Mouse (Mus musculus) C2C12 (cell line): ENCODE measurements around the gene Clk2. TPM values are rescaled to one million over a fixed set of nuclear protein-coding genes. Genes with fewer than 3 reads are reported as not detected.

Experiments
- H3K27me3 ChIP-seq: one replicate; pipeline ENCODE4 v1.6.1; 2011; ENCODE audit not compliant: control insufficient read depth, insufficient read depth, insufficient read length
- H3K36me3 ChIP-seq: one replicate; pipeline ENCODE4 v1.6.1; 2011; ENCODE audit not compliant: control insufficient read depth, insufficient read depth
- H3K4me3 ChIP-seq: one replicate; pipeline ENCODE4 v1.5.1; 2011; ENCODE audit warnings: mild to moderate bottlenecking, control low read depth; ENCODE audit not compliant: poor library complexity, insufficient read depth, severe bottlenecking
- H3K79me2 ChIP-seq: one replicate; pipeline ENCODE4 v1.6.1; 2011; ENCODE audit not compliant: control insufficient read depth, insufficient read depth
- H3K79me3 ChIP-seq: one replicate; pipeline ENCODE4 v1.6.1; 2011; ENCODE audit warnings: low read depth, control low read depth
- H3ac ChIP-seq: one replicate; pipeline ENCODE3; 2011; ENCODE audit warnings: low read depth; ENCODE audit not compliant: control insufficient read depth, insufficient read length
- CEBPB ChIP-seq: IDR thresholded peaks from one replicate; pipeline ENCODE4 v1.6.1; 2011; ENCODE audit warnings: low read depth, mild to moderate bottlenecking, control low read depth, moderate library complexity
- CTCF ChIP-seq: IDR thresholded peaks from one replicate; pipeline ENCODE4 v1.5.1; 2011; ENCODE audit not compliant: control insufficient read depth, insufficient read depth, insufficient read length
- FOSL1 ChIP-seq: IDR thresholded peaks from one replicate; pipeline ENCODE4 v1.8.0; 2011; ENCODE audit warnings: mild to moderate bottlenecking, low read length; ENCODE audit not compliant: poor library complexity, insufficient read depth, severe bottlenecking
- MAX ChIP-seq: IDR thresholded peaks from one replicate; pipeline ENCODE4 v1.6.1; 2011; ENCODE audit warnings: mild to moderate bottlenecking, control low read depth
- MYOD1 ChIP-seq: IDR thresholded peaks from one replicate; pipeline ENCODE4 v1.6.1; 2011; ENCODE audit warnings: low read depth; ENCODE audit not compliant: control insufficient read depth, insufficient read length
- MYOG ChIP-seq: IDR thresholded peaks from one replicate; pipeline ENCODE4 v1.6.1; 2011; ENCODE audit not compliant: control insufficient read depth, insufficient read length; ENCODE audit errors: extremely low read depth
- USF1 ChIP-seq: IDR thresholded peaks from one replicate; pipeline ENCODE4 v1.6.1; 2011; ENCODE audit warnings: low read depth, mild to moderate bottlenecking, control low read depth, moderate library complexity
- polyA plus RNA-seq: library from polyadenylated mRNA; unstranded; fragments of >200 nt; fragmentation: generic; extraction: Trizol; gene quantifications from one replicate; pipeline ENCODE4 v1.2.1, GENCODE M21; 2012; ENCODE audit warnings: missing spikeins

The Clk2 gene
- polyA plus RNA-seq, 1 experiment, result 14.5 TPM

DNA sequence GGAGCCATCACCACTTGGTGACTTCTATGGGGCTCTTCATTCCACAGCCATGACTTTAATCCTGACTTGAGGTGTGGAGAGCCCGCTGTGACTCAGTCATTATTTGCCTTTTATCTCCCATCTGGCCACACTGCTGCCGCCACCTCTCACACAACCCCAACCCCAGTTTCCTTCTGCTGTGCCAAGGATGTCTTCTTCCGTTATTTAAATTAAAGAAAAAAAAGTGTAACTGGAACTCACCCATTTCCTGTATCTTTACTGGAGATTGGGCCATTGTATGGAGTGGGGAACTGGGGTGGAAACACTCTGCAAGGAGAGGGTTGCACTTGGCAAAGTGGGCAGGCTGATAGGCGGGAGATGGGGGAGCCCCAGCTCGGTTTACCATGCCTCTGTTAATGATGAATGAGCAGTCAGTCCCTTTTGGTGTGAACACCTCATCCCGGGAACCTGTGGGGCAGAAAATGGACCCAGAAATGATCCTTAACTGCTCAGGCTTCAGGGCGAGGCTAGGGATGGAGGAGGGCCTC, 18.0 kb downstream of the Clk2 start:
- Histone ChIP-seq H3K27me3 (no peaks in the 10 kb centered on the region), H3ac (peak overlapping the region; percentile 4), H3K79me2 (peaks cover 19% of the 10 kb centered on the region), H3K79me3 (peaks cover 13% of the 10 kb centered on the region), H3K36me3 (peaks cover 34% of the 10 kb centered on the region), H3K4me3 (no peak overlapping the region)
- no peak for TF ChIP-seq USF1
- TF ChIP-seq MYOD1, result no peak
- TF ChIP-seq CEBPB, result no peak
- TF ChIP-seq FOSL1, result no peak

DNA sequence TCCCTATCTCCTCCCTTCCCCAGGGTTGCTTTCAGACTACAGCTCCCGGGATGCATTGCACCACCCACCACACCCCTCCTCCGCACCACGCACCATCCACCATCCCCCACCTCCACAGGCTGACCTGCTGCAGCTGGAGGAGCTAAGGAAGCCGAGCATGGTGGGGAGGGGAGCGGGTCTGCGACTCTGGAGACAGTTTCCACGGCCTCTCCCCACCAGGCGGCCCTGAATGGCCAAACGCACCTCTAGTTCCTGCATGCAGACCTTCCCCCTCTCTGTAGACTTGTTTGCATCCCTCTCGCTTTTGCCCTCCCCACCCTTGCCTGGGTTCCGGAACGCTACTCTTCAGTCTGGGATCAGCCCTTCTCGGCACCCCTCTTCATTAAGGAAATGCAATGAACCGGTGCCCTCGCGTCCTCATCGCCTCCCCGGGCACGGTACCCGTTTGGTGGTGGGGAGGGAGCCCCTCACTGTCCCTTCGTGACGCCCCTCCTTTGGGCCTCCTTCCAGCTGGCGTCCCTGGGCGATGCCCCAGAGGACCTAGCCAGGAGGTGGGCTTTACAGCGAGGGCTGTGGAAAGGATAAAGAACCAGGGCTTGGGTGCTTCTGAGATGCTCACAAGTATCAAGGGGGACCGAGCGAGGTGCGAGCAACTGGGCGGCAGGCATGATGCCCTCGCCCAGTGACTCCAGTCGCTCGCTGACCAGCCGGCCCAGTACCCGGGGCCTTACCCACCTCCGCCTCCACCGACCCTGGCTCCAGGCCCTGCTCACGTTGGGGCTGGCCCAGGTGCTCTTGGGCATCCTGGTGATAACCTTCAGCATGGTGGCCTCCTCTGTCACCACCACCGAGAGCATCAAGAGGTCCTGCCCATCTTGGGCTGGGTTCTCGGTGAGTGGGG, 18.7 kb downstream of the Clk2 start, which contains the start of gene Fam189b:
Gene Fam189b, plus strand, starts transcription at position 86 of the 901 bp plus-strand sequence.
- peaks cover 11% of the 10 kb centered on the region for H3K79me3 ChIP-seq
- H3K36me3 ChIP-seq, result peaks cover 34% of the 10 kb centered on the region
- peak within 1 kb of the TSS; percentile 88 for H3ac ChIP-seq
- TF ChIP-seq CTCF (no peak), USF1 (no peak), MYOD1 (peak; percentile 13)
- H3K4me3 ChIP-seq, result peak within 1 kb of the TSS; percentile 23
- no peaks in the 10 kb centered on the region for H3K27me3 ChIP-seq
- H3K79me2 ChIP-seq, result peaks cover 12% of the 10 kb centered on the region

DNA sequence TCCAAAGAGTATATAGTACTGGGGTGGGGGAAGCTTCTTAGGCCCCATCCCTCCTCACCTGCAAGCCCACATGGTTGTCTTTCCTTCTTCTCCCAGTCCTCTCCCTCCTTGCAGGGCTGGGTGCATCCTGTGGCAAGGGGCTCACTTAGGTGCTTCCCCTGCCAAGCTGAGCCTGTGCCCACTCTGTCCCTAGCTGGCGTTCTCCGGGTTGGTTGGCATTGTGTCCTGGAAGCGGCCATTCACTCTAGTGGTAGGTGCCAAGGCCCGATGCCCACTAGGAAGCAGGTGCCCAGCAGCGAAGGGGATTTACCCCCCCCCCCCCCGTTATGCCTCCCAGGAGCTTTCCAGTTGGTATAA, 19.3 kb downstream of the Clk2 start:
- H3K79me2 ChIP-seq, result peaks cover 6% of the 10 kb centered on the region
- TF ChIP-seq MYOD1 (no peak), USF1 (no peak), FOSL1 (no peak), MYOG (no peak), CEBPB (no peak), CTCF (no peak), MAX (no peak)
- H3K36me3 ChIP-seq, result peaks cover 36% of the 10 kb centered on the region

DNA sequence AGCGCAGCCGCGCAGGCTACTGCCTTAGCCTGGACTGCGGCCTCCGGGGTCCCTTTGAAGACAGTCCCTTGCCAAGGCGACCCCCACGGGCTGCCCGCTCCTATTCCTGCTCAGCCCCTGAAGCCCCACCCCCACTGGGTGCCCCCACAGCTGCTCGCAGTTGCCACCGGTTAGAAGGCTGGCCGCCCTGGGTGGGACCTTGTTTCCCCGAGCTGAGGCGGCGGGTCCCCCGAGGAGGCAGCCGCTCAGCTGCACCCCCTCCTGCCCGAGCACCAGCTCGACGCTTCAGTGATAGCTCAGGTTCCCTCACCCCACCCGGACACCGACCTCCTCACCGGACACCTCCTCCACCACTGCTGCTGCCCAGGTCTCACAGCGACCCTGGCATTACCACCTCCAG, 22.6 kb downstream of the Clk2 start:
- no peak overlapping the region for H3K4me3 ChIP-seq
- no peaks in the 10 kb centered on the region for H3K79me2 ChIP-seq
- H3ac ChIP-seq, result no peak overlapping the region
- H3K27me3 ChIP-seq, result no peaks in the 10 kb centered on the region
- H3K79me3 ChIP-seq, result no peaks in the 10 kb centered on the region
- TF ChIP-seq MYOD1, result no peak
- TF ChIP-seq CEBPB, result no peak
- TF ChIP-seq USF1, result no peak
- TF ChIP-seq FOSL1, result no peak
- no peak for TF ChIP-seq MYOG
- no peak for TF ChIP-seq CTCF
- peaks cover 5% of the 10 kb centered on the region for H3K36me3 ChIP-seq

More for the DNA sequence above, 19.3 kb downstream of the Clk2 start:
- H3ac ChIP-seq, result peak overlapping the region; percentile 88
- H3K4me3 ChIP-seq, result peak overlapping the region; percentile 21
- no peaks in the 10 kb centered on the region for H3K27me3 ChIP-seq
- H3K79me3 ChIP-seq, result peaks cover 6% of the 10 kb centered on the region

DNA sequence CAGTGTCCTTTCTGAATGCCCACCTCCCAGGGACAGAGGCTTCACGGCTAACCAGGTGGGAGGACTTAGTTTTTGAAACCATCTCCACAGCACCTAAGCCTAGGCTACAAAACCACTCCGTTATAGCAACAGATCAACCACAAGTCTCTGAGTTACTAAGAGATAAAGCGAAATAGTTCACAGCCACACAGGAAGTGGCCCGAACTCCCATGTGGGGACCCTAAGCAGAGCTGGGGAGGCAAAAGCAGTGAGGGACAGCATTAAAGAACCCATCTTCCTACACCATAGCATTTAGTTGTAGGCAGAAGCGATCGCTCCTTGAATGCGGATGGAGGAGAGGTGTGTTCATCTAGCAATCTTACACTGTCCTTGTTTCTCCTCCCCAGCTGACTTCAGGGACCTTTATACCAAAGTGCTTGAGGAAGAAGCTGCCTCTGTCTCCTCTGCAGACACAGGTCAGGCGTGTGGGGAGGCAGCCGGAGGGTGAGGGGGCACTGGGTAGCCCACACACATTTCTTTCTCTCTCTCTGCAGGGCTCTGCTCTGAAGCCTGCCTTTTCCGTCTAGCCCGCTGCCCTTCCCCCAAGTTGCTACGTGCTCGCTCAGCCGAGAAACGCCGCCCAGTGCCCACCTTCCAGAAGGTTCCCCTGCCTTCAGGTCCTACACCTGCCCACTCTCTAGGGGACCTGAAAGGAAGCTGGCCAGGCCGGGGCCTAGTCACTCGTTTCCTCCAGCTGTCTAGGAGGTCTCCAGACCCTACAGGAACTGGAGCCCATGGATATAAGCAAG, 23.3 kb downstream of the Clk2 start:
- Histone ChIP-seq H3ac (no peak overlapping the region), H3K36me3 (peaks cover 3% of the 10 kb centered on the region), H3K79me3 (no peaks in the 10 kb centered on the region), H3K27me3 (no peaks in the 10 kb centered on the region), H3K4me3 (no peak overlapping the region), H3K79me2 (no peaks in the 10 kb centered on the region)
- TF ChIP-seq MYOG, result no peak
- TF ChIP-seq FOSL1, result no peak
- TF ChIP-seq MYOD1, result no peak
- no peak for TF ChIP-seq USF1
- TF ChIP-seq CTCF, result no peak
- no peak for TF ChIP-seq MAX
- no peak for TF ChIP-seq CEBPB
